Mouse (Mus musculus): ENCODE results near the gene Dis3l2.
A peak's percentile ranks its signal among the peaks of the same experiment; 100 is the strongest.

The Dis3l2 gene

GRCm38 (mm10) chr1:86703300-86703964 is at the start of gene Dis3l2:
Gene Dis3l2 (plus strand): TSS chr1:86703808.
- peak; percentile 56 to 76 for DNase-seq (ENCODE audit: low spot score in 2 of 2)

DNA sequence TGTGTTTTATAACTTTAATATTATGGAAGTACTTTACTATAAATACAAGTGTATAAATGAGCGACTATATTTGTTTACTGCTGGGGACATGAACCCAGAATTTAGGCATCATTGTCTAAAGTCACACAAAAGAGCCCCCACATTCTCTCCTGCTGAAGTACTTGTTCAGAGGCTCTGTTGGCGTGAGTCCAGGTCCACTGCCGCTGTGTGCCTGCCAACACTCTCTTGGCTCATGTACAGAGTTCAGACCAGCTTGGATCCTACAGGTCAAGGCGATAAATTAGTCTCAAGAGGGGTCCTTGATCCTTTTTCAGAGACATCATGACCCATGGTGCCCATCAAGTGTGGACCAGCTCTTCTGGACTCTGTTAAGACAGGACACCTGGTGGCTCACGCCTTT is 46.5 kb upstream of the Dis3l2 start:
- no peak for DNase-seq (ENCODE audit: low spot score in 2 of 2)

GRCm38 (mm10) chr1:86665091-86665490 is 38.5 kb upstream of the Dis3l2 start:
- DNase-seq (ENCODE audit: low spot score in 2 of 2), result no peak

GRCm38 (mm10) chr1:86669552-86670273 is 33.9 kb upstream of the Dis3l2 start:
- DNase-seq (ENCODE audit: low spot score in 2 of 2), result no peak

DNA sequence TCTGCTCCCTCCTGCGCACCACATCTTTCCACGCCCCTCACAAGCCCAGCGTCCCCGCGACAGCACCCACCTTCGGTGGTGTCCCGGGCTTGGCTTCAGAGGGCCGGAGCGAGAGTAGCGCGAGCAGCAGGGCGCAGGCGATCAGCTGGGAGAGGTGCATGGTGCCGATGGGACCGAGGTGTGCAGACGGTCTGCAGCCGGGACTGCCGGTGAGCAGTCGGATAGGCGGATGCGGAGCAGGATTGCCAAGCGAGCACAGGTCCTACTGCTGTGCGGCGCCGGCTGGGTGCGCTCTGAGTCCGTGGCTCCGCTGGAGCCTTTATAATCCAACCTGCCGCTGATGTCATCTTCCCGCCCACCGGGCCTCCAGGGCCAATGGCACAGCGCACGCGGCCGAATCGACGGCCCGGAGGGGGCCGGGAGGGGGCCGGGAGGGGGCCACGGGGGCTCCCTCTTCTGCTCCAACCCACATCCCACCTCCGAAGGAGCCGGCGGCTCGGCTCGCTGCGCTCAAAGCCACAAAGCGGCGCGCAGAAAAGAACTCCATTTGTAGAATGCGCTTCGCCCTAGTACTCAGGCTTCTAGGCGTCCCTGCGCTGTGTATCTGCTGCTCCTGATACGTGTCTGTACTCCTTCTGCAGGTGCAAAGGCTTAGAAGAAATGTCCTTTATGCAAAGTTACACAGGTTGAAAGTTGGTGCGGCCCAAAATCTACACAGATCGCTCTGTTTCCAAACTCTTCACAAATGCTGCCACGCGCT is 33.1 kb upstream of the Dis3l2 start, which contains the start of gene Nppc:
Nppc (minus strand) TSS at position 293 of the 760 bp plus-strand sequence.
- no peak for DNase-seq (ENCODE audit: low spot score in 2 of 2)

GRCm38 (mm10) chr1:86674385-86674784 is 29.2 kb upstream of the Dis3l2 start:
- DNase-seq (ENCODE audit: low spot score in 2 of 2), result no peak

- no peak for DNase-seq (ENCODE audit: low spot score in 2 of 2)
Observed at GRCm38 (mm10) chr1:86675126-86675525, 28.5 kb upstream of the Dis3l2 start.

DNA sequence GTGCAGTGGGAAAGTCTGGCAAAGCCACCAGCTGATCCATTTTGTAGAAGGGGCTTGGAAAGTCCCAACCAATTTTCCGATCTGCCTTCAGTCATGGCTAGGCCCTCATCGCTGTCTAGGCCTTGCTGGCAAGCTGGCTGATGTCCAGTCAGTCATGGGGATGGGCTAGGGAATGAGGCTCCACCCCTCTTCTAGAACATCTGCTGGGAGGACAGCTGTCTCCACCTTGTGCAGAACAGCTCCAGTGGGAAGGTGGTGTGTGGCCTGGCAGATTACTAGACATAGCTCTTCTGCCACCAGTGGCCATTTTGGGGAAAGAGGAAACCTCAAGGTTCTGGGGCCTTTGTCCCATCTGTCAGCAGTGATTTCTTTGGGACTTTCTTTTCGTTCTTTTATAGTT is 26.0 kb upstream of the Dis3l2 start:
- DNase-seq (ENCODE audit: low spot score in 2 of 2), result no peak

DNA sequence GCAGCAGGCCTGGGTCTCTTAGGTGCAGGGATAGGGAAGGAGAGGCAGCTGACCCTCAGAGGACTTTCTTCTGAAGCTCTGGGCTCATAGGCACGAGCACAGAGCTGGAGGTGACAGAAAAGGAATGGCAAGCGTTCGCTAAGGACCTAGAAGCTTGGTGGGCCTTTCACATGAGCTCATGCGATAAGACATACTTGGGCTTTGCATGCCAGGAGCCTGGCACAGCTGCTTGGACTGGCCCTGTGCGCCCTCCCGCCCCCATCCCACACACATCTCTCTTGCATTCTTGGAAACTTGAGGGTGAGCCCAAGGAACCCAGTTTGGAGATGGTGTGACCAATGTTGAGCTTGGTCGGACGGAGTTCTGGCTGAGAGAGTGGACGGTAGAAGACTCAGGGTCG is 24.9 kb upstream of the Dis3l2 start:
- no peak for DNase-seq (ENCODE audit: low spot score in 2 of 2)

- DNase-seq (ENCODE audit: low spot score in 2 of 2), result no peak
Observed at GRCm38 (mm10) chr1:86687236-86687635, 16.4 kb upstream of the Dis3l2 start.

DNA sequence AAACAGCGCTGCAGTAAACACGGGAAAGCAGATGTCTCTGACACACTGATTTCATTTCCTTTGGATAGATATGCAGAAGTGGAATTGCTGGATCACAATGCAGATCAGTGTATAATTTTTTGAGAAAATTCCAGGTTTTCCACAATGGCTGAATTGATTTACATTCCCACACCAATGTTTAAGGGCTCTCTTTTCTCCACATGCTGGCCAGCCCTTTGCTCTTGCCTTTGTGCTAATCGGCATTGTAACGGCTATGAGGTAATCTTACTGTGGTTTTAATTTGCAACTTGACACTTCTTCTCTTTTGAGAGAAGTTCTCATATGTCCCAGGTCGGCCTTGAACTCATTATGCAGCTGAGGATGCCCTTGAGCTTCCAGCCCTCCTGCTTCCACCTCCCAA is 12.6 kb upstream of the Dis3l2 start:
- DNase-seq (ENCODE audit: low spot score in 2 of 2), result no peak

DNA sequence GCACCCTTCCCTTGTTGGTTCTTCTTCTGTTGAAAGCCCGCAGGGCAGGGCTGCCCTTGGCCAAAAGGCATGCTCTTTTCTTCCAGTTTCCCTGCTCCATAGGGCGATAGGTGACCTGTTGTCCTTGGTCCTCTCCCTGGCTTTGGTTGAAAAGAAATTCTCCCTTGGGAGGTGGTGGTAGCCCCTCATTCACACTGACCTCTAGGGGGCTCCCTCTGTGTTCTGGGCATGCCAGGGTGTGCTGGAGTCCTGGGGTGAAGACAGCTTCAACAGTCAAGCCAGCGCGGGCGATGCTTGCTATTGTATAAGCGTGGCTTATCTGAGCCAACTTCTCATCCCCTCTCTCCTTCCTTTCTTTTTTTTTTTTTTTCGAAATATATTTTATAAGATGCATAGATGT is 6.7 kb upstream of the Dis3l2 start:
- no peak for DNase-seq (ENCODE audit: low spot score in 2 of 2)

- DNase-seq (ENCODE audit: low spot score in 2 of 2), result no peak
Observed at GRCm38 (mm10) chr1:86698721-86699120, 4.9 kb upstream of the Dis3l2 start.

- DNase-seq (ENCODE audit: low spot score in 2 of 2), result no peak
Observed at GRCm38 (mm10) chr1:86699346-86700136, 4.1 kb upstream of the Dis3l2 start.

GRCm38 (mm10) chr1:86700367-86700766 is 3.2 kb upstream of the Dis3l2 start:
- DNase-seq (ENCODE audit: low spot score in 2 of 2), result no peak

GRCm38 (mm10) chr1:86703965-86704326 is 338 bp downstream of the Dis3l2 start:
- DNase-seq (ENCODE audit: low spot score in 2 of 2), result no peak

DNA sequence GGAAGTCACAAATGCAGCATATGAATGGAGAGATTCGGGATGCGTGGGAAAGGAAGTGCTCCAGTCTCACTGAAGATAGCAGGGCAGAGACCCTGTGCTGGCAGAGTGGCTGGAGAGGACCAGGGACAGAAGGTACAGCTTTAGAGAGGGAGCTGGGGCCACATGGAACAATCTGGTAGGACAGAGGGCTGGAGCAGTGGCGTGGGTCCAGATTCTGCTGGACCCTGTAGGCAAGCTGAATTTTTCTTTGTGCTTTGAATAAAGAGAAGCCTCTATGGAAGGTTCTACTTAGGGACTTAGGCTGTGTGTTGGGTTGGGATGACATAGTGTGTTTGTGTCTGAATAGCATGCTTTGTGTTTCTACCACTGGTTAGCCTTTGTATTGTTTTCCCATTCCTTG is 1.9 kb downstream of the Dis3l2 start:
- DNase-seq (ENCODE audit: low spot score in 2 of 2), result no peak

- DNase-seq (ENCODE audit: low spot score in 2 of 2), result no peak
Observed at GRCm38 (mm10) chr1:86709546-86709945, 5.9 kb downstream of the Dis3l2 start.

GRCm38 (mm10) chr1:86712045-86712444 is 8.4 kb downstream of the Dis3l2 start:
- DNase-seq (ENCODE audit: low spot score in 2 of 2), result no peak

GRCm38 (mm10) chr1:86713054-86713453 is 9.4 kb downstream of the Dis3l2 start:
- DNase-seq (ENCODE audit: low spot score in 2 of 2), result no peak

GRCm38 (mm10) chr1:86718190-86718589 is 14.6 kb downstream of the Dis3l2 start:
- DNase-seq (ENCODE audit: low spot score in 2 of 2), result no peak

- DNase-seq (ENCODE audit: low spot score in 2 of 2), result no peak
Observed at GRCm38 (mm10) chr1:86719391-86719790, 15.8 kb downstream of the Dis3l2 start.

All from natural killer cell, adult 2 months (primary cell).